Mouse (Mus musculus) MEL (cell line): Measurements from ENCODE around the gene Dnm2. TPM values are rescaled to one million over a fixed set of nuclear protein-coding genes. Genes with fewer than 3 reads are reported as not detected.

Source experiments
- DNase-seq: peaks from one replicate; pipeline ENCODE4 v3.0.0; 2011; ENCODE audit warnings: low read depth, low spot score
- H3K27ac ChIP-seq: 2 replicates; pipeline ENCODE4 v1.5.1; 2012; ENCODE audit warnings: low read depth, mild to moderate bottlenecking, control low read depth, low read length, moderate library complexity; ENCODE audit not compliant: control insufficient read depth
- H3K27me3 ChIP-seq, 2 experiments: fragments of 150-350 bp in 1 of 2; sonication (generic) in 1 of 2; 2 replicates each; pipeline ENCODE4 v1.6.1; 2012; ENCODE audit warnings: low read length in 2 of 2, mild to moderate bottlenecking in 2 of 2, improper control_type of control experiment in 1 of 2, moderate library complexity in 1 of 2; ENCODE audit not compliant: insufficient read depth in 2 of 2, control insufficient read depth in 1 of 2
- H3K36me3 ChIP-seq, 2 experiments: 2 replicates each; pipeline ENCODE4 v1.6.1; 2012 to 2014; ENCODE audit warnings: low read length in 2 of 2, improper control_type of control experiment in 1 of 2, inconsistent platforms in 1 of 2, mild to moderate bottlenecking in 1 of 2; ENCODE audit not compliant: insufficient read depth in 2 of 2, control insufficient read depth in 1 of 2
- H3K4me1 ChIP-seq, 2 experiments: fragments of 150-350 bp in 1 of 2; sonication (generic) in 1 of 2; 2 replicates each; pipeline ENCODE4 v1.6.1; 2012; ENCODE audit warnings: low read length in 2 of 2, improper control_type of control experiment in 1 of 2, mild to moderate bottlenecking in 1 of 2; ENCODE audit not compliant: insufficient read depth in 2 of 2, control insufficient read depth in 1 of 2
- H3K4me3 ChIP-seq, 2 experiments: fragments of 150-350 bp in 1 of 2; sonication (generic) in 1 of 2; 2 replicates each; pipeline ENCODE4 v1.5.1; 2012; ENCODE audit warnings: low read depth in 2 of 2, low read length in 2 of 2, mild to moderate bottlenecking in 2 of 2, moderate library complexity in 2 of 2, control low read depth in 1 of 2, improper control_type of control experiment in 1 of 2; ENCODE audit not compliant: control insufficient read depth in 1 of 2, insufficient read depth in 1 of 2
- H3K79me2 ChIP-seq: 2 replicates; pipeline ENCODE4 v1.6.1; 2012; ENCODE audit warnings: mild to moderate bottlenecking, low read length, moderate library complexity; ENCODE audit not compliant: control insufficient read depth, poor library complexity, insufficient read depth
- H3K9ac ChIP-seq: 2 replicates; pipeline ENCODE4 v1.6.1; 2012; ENCODE audit warnings: low read depth, mild to moderate bottlenecking, control low read depth, low read length, moderate library complexity; ENCODE audit not compliant: control insufficient read depth, poor library complexity, severe bottlenecking
- H3K9me3 ChIP-seq: fragments of 150-350 bp; sonication (generic); replicated peaks from 2 replicates; pipeline ENCODE4 v1.6.1; 2012; ENCODE audit warnings: mild to moderate bottlenecking, low read length, improper control_type of control experiment, moderate library complexity; ENCODE audit not compliant: insufficient read depth
- CHD2 ChIP-seq: IDR thresholded peaks from 2 replicates; pipeline ENCODE4 v1.6.1; 2011; ENCODE audit warnings: low read length, improper control_type of control experiment
- CTCF ChIP-seq, 3 experiments: IDR thresholded peaks in 2 of 3; conservative IDR thresholded peaks in 1 of 3; 2 replicates each; pipeline ENCODE4 v1.5.1; 2011 to 2012; ENCODE audit warnings: low read length in 3 of 3, low read depth in 2 of 3, mild to moderate bottlenecking in 2 of 3, improper control_type of control experiment in 1 of 3, inconsistent platforms in 1 of 3, mixed read lengths in 1 of 3, moderate library complexity in 1 of 3; ENCODE audit not compliant: control insufficient read depth in 1 of 3, insufficient read depth in 1 of 3, poor library complexity in 1 of 3, severe bottlenecking in 1 of 3
- ELF1 ChIP-seq: IDR thresholded peaks from 2 replicates; pipeline ENCODE4 v1.6.1; 2014; ENCODE audit warnings: low read depth, mild to moderate bottlenecking, inconsistent platforms, low read length, improper control_type of control experiment, moderate library complexity
- EP300 ChIP-seq, 2 experiments: IDR thresholded peaks; 2 replicates each; pipeline ENCODE4 v1.6.1; 2011; ENCODE audit warnings: improper control_type of control experiment in 2 of 2, low read length in 2 of 2, low read depth in 1 of 2, mild to moderate bottlenecking in 1 of 2
- GABPA ChIP-seq: IDR thresholded peaks from 2 replicates; pipeline ENCODE4 v1.6.1; 2012; ENCODE audit warnings: low read depth, mild to moderate bottlenecking, inconsistent platforms, low read length, improper control_type of control experiment, moderate library complexity
- GATA1 ChIP-seq: IDR thresholded peaks from 2 replicates; pipeline ENCODE4 v1.6.1; 2011; ENCODE audit warnings: low read depth, low read length, improper control_type of control experiment
- HCFC1 ChIP-seq: IDR thresholded peaks from 2 replicates; pipeline ENCODE4 v1.6.1; 2012; ENCODE audit warnings: low read depth, mild to moderate bottlenecking, inconsistent platforms, low read length, improper control_type of control experiment, moderate library complexity
- MEF2A ChIP-seq: IDR thresholded peaks from 2 replicates; pipeline ENCODE4 v1.6.1; 2014; ENCODE audit warnings: low read depth, mild to moderate bottlenecking, inconsistent platforms, low read length, improper control_type of control experiment; ENCODE audit not compliant: poor library complexity, insufficient replicate concordance, severe bottlenecking; ENCODE audit errors: extremely low read depth
- MXI1 ChIP-seq: IDR thresholded peaks from 2 replicates; pipeline ENCODE4 v1.6.1; 2011; ENCODE audit warnings: mild to moderate bottlenecking, low read depth, low read length, improper control_type of control experiment
- MYB ChIP-seq: IDR thresholded peaks from 2 replicates; pipeline ENCODE4 v1.6.1; 2011; ENCODE audit warnings: mild to moderate bottlenecking, low read depth, low read length, improper control_type of control experiment
- NELFE ChIP-seq: IDR thresholded peaks from 2 replicates; pipeline ENCODE4 v1.6.1; 2011; ENCODE audit warnings: low read depth, low read length, improper control_type of control experiment
- POLR2A ChIP-seq, 2 experiments: IDR thresholded peaks; 2 replicates each; pipeline ENCODE4 v1.6.1; 2011 to 2012; ENCODE audit warnings: low read length in 2 of 2, mild to moderate bottlenecking in 2 of 2, control low read depth in 1 of 2, improper control_type of control experiment in 1 of 2, low read depth in 1 of 2, moderate library complexity in 1 of 2; ENCODE audit not compliant: control insufficient read depth in 1 of 2, insufficient read depth in 1 of 2, poor library complexity in 1 of 2
- POLR2AphosphoS2 ChIP-seq: IDR thresholded peaks from 2 replicates; pipeline ENCODE4 v1.6.1; 2011; ENCODE audit warnings: low read length, improper control_type of control experiment
- POLR2AphosphoS5 ChIP-seq: IDR thresholded peaks from 2 replicates; pipeline ENCODE4 v1.6.1; 2012; ENCODE audit warnings: low read depth, borderline replicate concordance, mild to moderate bottlenecking, inconsistent platforms, low read length, moderate library complexity, mixed read lengths
- RAD21 ChIP-seq: IDR thresholded peaks from 2 replicates; pipeline ENCODE4 v1.6.1; 2011; ENCODE audit warnings: mild to moderate bottlenecking, low read depth, low read length, improper control_type of control experiment
- RCOR1 ChIP-seq: IDR thresholded peaks from 2 replicates; pipeline ENCODE4 v1.6.1; 2012; ENCODE audit warnings: low read depth, mild to moderate bottlenecking, inconsistent platforms, low read length, improper control_type of control experiment
- SIN3A ChIP-seq: IDR thresholded peaks from 2 replicates; pipeline ENCODE4 v1.6.1; 2012; ENCODE audit warnings: low read length, improper control_type of control experiment, inconsistent platforms
- SMC3 ChIP-seq: IDR thresholded peaks from 2 replicates; pipeline ENCODE4 v1.6.1; 2011; ENCODE audit warnings: low read depth, low read length, improper control_type of control experiment
- TCF12 ChIP-seq: IDR thresholded peaks from 2 replicates; pipeline ENCODE4 v1.6.1; 2014; ENCODE audit warnings: low read depth, mild to moderate bottlenecking, inconsistent platforms, low read length, improper control_type of control experiment, moderate library complexity
- USF1 ChIP-seq: IDR thresholded peaks from 2 replicates; pipeline ENCODE4 v1.6.1; 2014; ENCODE audit warnings: low read depth, mild to moderate bottlenecking, inconsistent platforms, low read length, improper control_type of control experiment, moderate library complexity
- USF2 ChIP-seq, 2 experiments: IDR thresholded peaks; 2 replicates each; pipeline ENCODE4 v1.6.1; 2011 to 2012; ENCODE audit warnings: improper control_type of control experiment in 2 of 2, low read length in 2 of 2, borderline replicate concordance in 1 of 2, inconsistent platforms in 1 of 2, low read depth in 1 of 2, mild to moderate bottlenecking in 1 of 2; ENCODE audit not compliant: insufficient read depth in 1 of 2
- ZC3H11A ChIP-seq: IDR thresholded peaks from 2 replicates; pipeline ENCODE4 v1.6.1; 2012; ENCODE audit warnings: low read depth, mild to moderate bottlenecking, inconsistent platforms, low read length, improper control_type of control experiment
- ZNF384 ChIP-seq: IDR thresholded peaks from 2 replicates; pipeline ENCODE4 v1.6.1; 2012; ENCODE audit warnings: low read depth, mild to moderate bottlenecking, inconsistent platforms, low read length, improper control_type of control experiment
- polyA plus RNA-seq, 2 experiments: library from polyadenylated mRNA; stranded (reverse) in 1 of 2; unstranded in 1 of 2; fragments of >175 nt in 1 of 2; fragments of >200 nt in 1 of 2; gene quantifications; 2 replicates each; pipeline versions ENCODE4 v1.2.1 to v1.2.4; 2012; ENCODE audit warnings: low replicate concordance in 2 of 2, low read depth in 1 of 2; ENCODE audit not compliant: insufficient read length in 2 of 2, insufficient read depth in 1 of 2, missing spikeins in 1 of 2
- total RNA-seq: library from RNA; depleted of rRNA; stranded (reverse); fragments of 300-350 nt; gene quantifications from 2 replicates; pipeline ENCODE4 v1.2.3, GENCODE M21; 2012

Gene Dnm2
- total and polyA plus RNA-seq, 3 experiments: 117 to 832 (median 237) TPM

DNA sequence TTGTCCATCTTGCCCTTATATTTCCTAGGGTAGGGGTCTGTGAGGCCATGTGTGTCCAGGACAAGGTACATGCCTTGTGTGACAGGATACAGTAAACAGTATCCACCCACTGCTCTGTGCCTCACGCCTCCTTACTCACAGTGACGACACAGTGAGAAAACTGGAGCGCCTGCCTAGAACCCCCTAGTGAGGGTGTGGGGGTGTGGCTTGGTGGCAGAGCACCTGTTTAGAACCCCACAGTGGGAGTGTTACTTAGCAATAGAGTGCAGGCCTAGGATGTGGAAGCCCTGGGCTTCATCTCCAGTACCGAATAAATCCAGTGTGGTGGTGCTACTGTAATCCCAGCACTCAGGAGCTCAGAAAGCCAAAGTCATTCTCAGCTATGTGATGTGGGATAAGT, 48.2 kb downstream of the Dnm2 start:
- Histone ChIP-seq H3K79me2 (no peaks in the 10 kb centered on the region), H3K4me3 (no peak overlapping the region), H3K4me1 (no peaks in the 10 kb centered on the region), H3K9ac (no peak overlapping the region), H3K27me3 (no peaks in the 10 kb centered on the region), H3K36me3 (peaks cover 0 to 60% of the 10 kb centered on the region in 2 experiments; a peak in 2 of 4 replicates), H3K9me3 (no peaks in the 10 kb centered on the region), H3K27ac (no peak overlapping the region)
- DNase-seq: no peak
- TF ChIP-seq POLR2AphosphoS5 (no peak), GATA1 (no peak), USF1 (no peak), MXI1 (no peak), USF2 (IDR thresholded peaks at IDR 0.05; ENCODE audit: borderline replicate concordance in 1 of 2, insufficient read depth in 1 of 2, low read depth in 1 of 2, low read length in 2 of 2) (no peak), SIN3A (no peak), HCFC1 (no peak), CTCF (IDR thresholded peaks at IDR 0.05 in 2 of 3, conservative IDR thresholded peaks at IDR 0.05 in 1 of 3; ENCODE audit: control insufficient read depth in 1 of 3, insufficient read depth in 1 of 3, low read depth in 2 of 3, low read length in 3 of 3, poor library complexity in 1 of 3, severe bottlenecking in 1 of 3) (no peak), RCOR1 (no peak), SMC3 (no peak)

DNA sequence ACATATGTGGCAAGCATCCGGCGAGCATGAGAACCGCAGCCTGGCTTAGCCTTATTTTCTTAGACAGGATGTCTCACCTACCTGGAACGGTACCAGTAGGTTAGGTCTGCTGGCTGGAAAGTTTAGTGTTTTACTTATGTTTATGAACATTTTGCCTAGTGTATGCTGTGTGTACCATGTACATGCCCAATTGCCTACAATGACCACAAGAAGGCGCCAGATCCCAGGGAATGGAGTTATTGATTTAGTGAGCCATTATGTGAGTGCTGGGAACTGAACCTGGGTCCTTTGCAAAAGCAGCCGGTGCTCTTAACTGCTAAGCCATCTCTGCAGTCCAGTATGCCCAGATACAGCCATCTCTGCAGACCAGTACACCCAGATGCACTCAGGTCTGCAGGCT, 53.0 kb downstream of the Dnm2 start:
- H3K4me1 ChIP-seq: no peaks in the 10 kb centered on the region
- H3K4me3 ChIP-seq: no peak overlapping the region
- no peaks in the 10 kb centered on the region for H3K27me3 ChIP-seq
- H3K9me3 ChIP-seq: no peaks in the 10 kb centered on the region
- peak; percentile 70 for DNase-seq
- H3K9ac ChIP-seq: no peak overlapping the region
- no peaks in the 10 kb centered on the region for H3K79me2 ChIP-seq
- H3K27ac ChIP-seq: no peak overlapping the region
- TF ChIP-seq POLR2AphosphoS2 (no peak), EP300 (IDR thresholded peaks at IDR 0.05; ENCODE audit: low read depth in 1 of 2, low read length in 2 of 2) (no peak), POLR2A (IDR thresholded peaks at IDR 0.05; ENCODE audit: control insufficient read depth in 1 of 2, insufficient read depth in 1 of 2, low read depth in 1 of 2, low read length in 2 of 2, poor library complexity in 1 of 2) (no peak), ZNF384 (0 out of 2 replicates have a peak, but pooled peaks have one; percentile 28), GABPA (0 out of 2 replicates have a peak, but pooled peaks have one; percentile 31), CTCF (IDR thresholded peaks at IDR 0.05 in 2 of 3, conservative IDR thresholded peaks at IDR 0.05 in 1 of 3; ENCODE audit: control insufficient read depth in 1 of 3, insufficient read depth in 1 of 3, low read depth in 2 of 3, low read length in 3 of 3, poor library complexity in 1 of 3, severe bottlenecking in 1 of 3) (peak; percentile 66 to 94 (median 80)), SIN3A (peak; percentile 38; the same call in 1 of the 2 replicates), ZC3H11A (peak; percentile 46), ELF1 (no peak), SMC3 (peak; percentile 61), RAD21 (peak; percentile 75), MEF2A (no peak), MYB (no peak), CHD2 (no peak), NELFE (0 out of 2 replicates have a peak, but pooled peaks have one; percentile 23), TCF12 (no peak), RCOR1 (peak; percentile 45; the same call in 1 of the 2 replicates)
- TF ChIP-seq, all 39 proteins: peak for 9
- H3K36me3 ChIP-seq: peaks cover 0 to 58% of the 10 kb centered on the region in 2 experiments; a peak in 2 of 4 replicates
